Comparison of ENCODE assay signal across 8 mouse cellular contexts in genomic region chr2:131260544-131261307, GRCm38 (mm10). TPM values are rescaled to one million over a fixed set of nuclear protein-coding genes. Genes with fewer than 3 reads are reported as not detected.
DNase-seq lines count a peak whose midpoint lies in the region; ATAC-seq and TF ChIP-seq lines count a peak whose summit lies in the region.

No protein-coding gene starts in this region.

- 22% methylated on average over 9 of the region's 9 CpGs for WGBS in heart, embryonic 12.5 days
- whole genome bisulfite sequencing in forebrain, embryonic 12.5 days, result 70% methylated on average over 9 of the region's 9 CpGs
- 23% methylated on average over 9 of the region's 9 CpGs for WGBS in liver, embryonic 13.5 days (ENCODE audit: insufficient replicate concordance)

- intact Hi-C loops in heart, postnatal 14 days (cut with DNase I), result loop anchor here (5.0 to 10.0 kb wide), 2 partner anchors 252 to 296 kb away; no protein-coding TSS in a partner anchor

- DNase-seq in heart, postnatal 14 days, result no peak
- peak; percentile 69 for DNase-seq in MEL (ENCODE audit: low read depth, low spot score)
- peak; percentile 66 for DNase-seq in liver, embryonic 13.5 days
- DNase-seq in adrenal gland, postnatal 36 days, result no peak
- DNase-seq in adrenal gland, adult (ENCODE audit: inconsistent age in 2 of 2, low spot score in 1 of 2), result no peak
- DNase-seq in urinary bladder, postnatal 14 days (ENCODE audit: low spot score), result no peak

- no peak overlapping the region for H3K4me3 ChIP-seq in heart, embryonic 12.5 days
- peak overlapping the region; percentile 2 to 23; a peak in 1 of 4 replicates for H3K4me3 ChIP-seq in MEL (ENCODE audit: control insufficient read depth in 1 of 2, insufficient read depth in 1 of 2, low read depth in 2 of 2, low read length in 2 of 2)
- H3K4me3 ChIP-seq in forebrain, embryonic 12.5 days (replicated peaks), result no peak overlapping the region
- peak overlapping the region; percentile 84 for H3K4me3 ChIP-seq in liver, embryonic 13.5 days (replicated peaks)

- peak overlapping the region; percentile 91 for H3K27ac ChIP-seq in heart, embryonic 12.5 days (ENCODE audit: poor library complexity, severe bottlenecking)
- H3K27ac ChIP-seq in MEL (ENCODE audit: control insufficient read depth, low read depth, low read length), result peak overlapping the region; percentile 63
- peak overlapping the region; percentile 100; the same call in 1 of the 2 replicates for H3K27ac ChIP-seq in forebrain, embryonic 12.5 days
- H3K27ac ChIP-seq in liver, embryonic 13.5 days, result peak overlapping the region; percentile 97

- no peak for TF ChIP-seq CTCF in MEL (IDR thresholded peaks at IDR 0.05 in 2 of 3, conservative IDR thresholded peaks at IDR 0.05 in 1 of 3; ENCODE audit: control insufficient read depth in 1 of 3, insufficient read depth in 1 of 3, low read depth in 2 of 3, low read length in 3 of 3, poor library complexity in 1 of 3, severe bottlenecking in 1 of 3)

- peak overlapping the region; percentile 68 for H3K4me2 ChIP-seq in heart, embryonic 12.5 days
- H3K4me2 ChIP-seq in forebrain, embryonic 12.5 days, result peak overlapping the region; percentile 76; the same call in 1 of the 2 replicates
- H3K4me2 ChIP-seq in liver, embryonic 13.5 days, result peak overlapping the region; percentile 80

- no peaks in the 10 kb centered on the region for H3K9me3 ChIP-seq in heart, embryonic 12.5 days (replicated peaks)
- H3K9me3 ChIP-seq in MEL (replicated peaks; ENCODE audit: insufficient read depth, low read length), result no peaks in the 10 kb centered on the region
- H3K9me3 ChIP-seq in forebrain, embryonic 12.5 days, result no peaks in the 10 kb centered on the region
- H3K9me3 ChIP-seq in liver, embryonic 13.5 days (replicated peaks), result no peaks in the 10 kb centered on the region

- no peaks in the 10 kb centered on the region for H3K36me3 ChIP-seq in heart, embryonic 12.5 days
- peaks cover 0 to 35% of the 10 kb centered on the region in 2 experiments; a peak in 2 of 4 replicates for H3K36me3 ChIP-seq in MEL (ENCODE audit: control insufficient read depth in 1 of 2, insufficient read depth in 2 of 2, low read length in 2 of 2)
- H3K36me3 ChIP-seq in forebrain, embryonic 12.5 days (replicated peaks), result no peaks in the 10 kb centered on the region
- H3K36me3 ChIP-seq in liver, embryonic 13.5 days, result no peaks in the 10 kb centered on the region

- H3K4me1 ChIP-seq in heart, embryonic 12.5 days (replicated peaks), result peaks cover 34% of the 10 kb centered on the region
- H3K4me1 ChIP-seq in MEL (ENCODE audit: control insufficient read depth in 1 of 2, insufficient read depth in 2 of 2, low read length in 2 of 2), result peaks cover 12 to 40% of the 10 kb centered on the region in 2 experiments
- H3K4me1 ChIP-seq in forebrain, embryonic 12.5 days, result peaks cover 34% of the 10 kb centered on the region
- peaks cover 74% of the 10 kb centered on the region for H3K4me1 ChIP-seq in liver, embryonic 13.5 days (replicated peaks)

- H3K79me2 ChIP-seq in MEL (ENCODE audit: control insufficient read depth, insufficient read depth, low read length, poor library complexity), result peaks cover 26% of the 10 kb centered on the region

- peak; percentile 70 to 78; a peak in 3 of 4 replicates for TF ChIP-seq EP300 in MEL (IDR thresholded peaks at IDR 0.05; ENCODE audit: low read depth in 1 of 2, low read length in 2 of 2)

- 0 out of 4 replicates have a peak, but pooled peaks of 1 of the 2 experiments have one; percentile 20 for TF ChIP-seq POLR2A in MEL (IDR thresholded peaks at IDR 0.05; ENCODE audit: control insufficient read depth in 1 of 2, insufficient read depth in 1 of 2, low read depth in 1 of 2, low read length in 2 of 2, poor library complexity in 1 of 2)

- H3K27me3 ChIP-seq in heart, embryonic 12.5 days (replicated peaks), result no peaks in the 10 kb centered on the region
- H3K27me3 ChIP-seq in MEL (ENCODE audit: control insufficient read depth in 1 of 2, insufficient read depth in 2 of 2, low read length in 2 of 2), result no peaks in the 10 kb centered on the region
- no peaks in the 10 kb centered on the region for H3K27me3 ChIP-seq in forebrain, embryonic 12.5 days
- no peaks in the 10 kb centered on the region for H3K27me3 ChIP-seq in liver, embryonic 13.5 days

- peak overlapping the region; percentile 12; the same call in 1 of the 2 replicates for H3K9ac ChIP-seq in heart, embryonic 12.5 days
- H3K9ac ChIP-seq in MEL (ENCODE audit: control insufficient read depth, low read depth, low read length, poor library complexity, severe bottlenecking), result peak overlapping the region; percentile 90
- H3K9ac ChIP-seq in forebrain, embryonic 12.5 days, result 0 out of 2 replicates have a peak overlapping the region, but pooled peaks have one; percentile 2
- peak overlapping the region; percentile 69 for H3K9ac ChIP-seq in liver, embryonic 13.5 days

- ATAC-seq in heart, embryonic 12.5 days (ENCODE audit: insufficient number of reproducible peaks, low FRiP score), result no peak
- ATAC-seq in forebrain, embryonic 12.5 days (ENCODE audit: low FRiP score), result no peak
- ATAC-seq in liver, embryonic 13.5 days (ENCODE audit: low read depth), result peak; percentile 58

- no peak for TF ChIP-seq RAD21 in MEL (IDR thresholded peaks at IDR 0.05; ENCODE audit: low read depth, low read length)

TF ChIP-seq in MEL, 35 proteins besides CTCF, POLR2A, EP300 and RAD21 (continues in another document):
- TF ChIP-seq MYC (IDR thresholded peaks at IDR 0.05; ENCODE audit: low read depth, low read length), result 0 out of 2 replicates have a peak, but pooled peaks have one; percentile 56
- TF ChIP-seq GABPA (IDR thresholded peaks at IDR 0.05; ENCODE audit: low read depth, low read length), result no peak
- TF ChIP-seq ZC3H11A (IDR thresholded peaks at IDR 0.05; ENCODE audit: low read depth, low read length), result 0 out of 2 replicates have a peak, but pooled peaks have one; percentile 9
- TF ChIP-seq CHD2 (IDR thresholded peaks at IDR 0.05; ENCODE audit: low read length), result no peak
- no peak for TF ChIP-seq NRF1 (IDR thresholded peaks at IDR 0.05; ENCODE audit: insufficient read depth, low read depth, low read length, poor library complexity, severe bottlenecking)
- TF ChIP-seq CHD1 (IDR thresholded peaks at IDR 0.05; ENCODE audit: low read depth, low read length), result no peak
- 0 out of 2 replicates have a peak, but pooled peaks have one; percentile 24 for TF ChIP-seq ZKSCAN1 (IDR thresholded peaks at IDR 0.05; ENCODE audit: low read depth, low read length)
- TF ChIP-seq POLR2AphosphoS2 (IDR thresholded peaks at IDR 0.05; ENCODE audit: low read length), result no peak
- TF ChIP-seq MAX (IDR thresholded peaks at IDR 0.05; ENCODE audit: low read length), result peak; percentile 63
- TF ChIP-seq MEF2A (IDR thresholded peaks at IDR 0.05; ENCODE audit: extremely low read depth, insufficient replicate concordance, low read depth, low read length, poor library complexity, severe bottlenecking), result no peak
- peak; percentile 26; the same call in 1 of the 2 replicates for TF ChIP-seq NELFE (IDR thresholded peaks at IDR 0.05; ENCODE audit: low read depth, low read length)
- TF ChIP-seq JUND (IDR thresholded peaks at IDR 0.05; ENCODE audit: low read depth, low read length), result no peak
- 0 out of 2 replicates have a peak, but pooled peaks have one; percentile 49 for TF ChIP-seq TBP (IDR thresholded peaks at IDR 0.05; ENCODE audit: low read depth, low read length)
- no peak; the same call in 1 of the 2 replicates for TF ChIP-seq MAZ (IDR thresholded peaks at IDR 0.05; ENCODE audit: low read depth, low read length)
- TF ChIP-seq POLR2AphosphoS5 (IDR thresholded peaks at IDR 0.05; ENCODE audit: borderline replicate concordance, low read depth, low read length), result no peak
- peak; percentile 83 for TF ChIP-seq GATA1 (IDR thresholded peaks at IDR 0.05; ENCODE audit: low read depth, low read length)
- TF ChIP-seq E2F4 (IDR thresholded peaks at IDR 0.05; ENCODE audit: borderline replicate concordance, low read depth, low read length), result no peak
- TF ChIP-seq KAT2A (conservative IDR thresholded peaks at IDR 0.05; ENCODE audit: low read depth, low read length), result no peak
- peak; percentile 79 for TF ChIP-seq ETS1 (IDR thresholded peaks at IDR 0.05; ENCODE audit: low read depth, low read length)
- no peak for TF ChIP-seq ELF1 (IDR thresholded peaks at IDR 0.05; ENCODE audit: low read depth, low read length)

RNA-seq across cellular contexts. Expression of gene Pank2, which starts 1.6 kb away (rescaled TPM):
- 37.1 and 37.6 TPM in 2 replicates for polyA plus RNA-seq in heart, embryonic 12.5 days (2016; fragmentation: Nextera tagmentation; extraction: Ambion mirVana)
- 10 to 100 TPM; 27.2 to 28.2 TPM for total RNA-seq in heart, postnatal 14 days (2021)
- total RNA-seq in MEL (2012; rRNA removed), result 34.9 and 36.0 TPM in 2 replicates
- polyA plus RNA-seq in MEL (2012; ENCODE audit: insufficient read depth in 1 of 2, insufficient read length in 2 of 2, low read depth in 1 of 2, low replicate concordance in 2 of 2, missing spikeins in 1 of 2), result 100 to 1,000 TPM in 1 of 2 experiments, 10 to 100 TPM in 1; 71.8 to 275 TPM
- 58.5 and 70.4 TPM in 2 replicates for polyA plus RNA-seq in forebrain, embryonic 12.5 days (2016; fragmentation: Nextera tagmentation; extraction: Ambion mirVana)
- 21.9 and 27.8 TPM in 2 replicates for polyA plus RNA-seq in liver, embryonic 13.5 days (2015; fragmentation: Nextera tagmentation; extraction: Ambion mirVana)
- total RNA-seq in adrenal gland, postnatal 36 days (2021), result 10 to 100 TPM; 46.6 to 58.6 TPM

RNA-seq across cellular contexts. Expression of gene Mavs, which starts 26.9 kb away (rescaled TPM):
- 20.3 and 20.6 TPM in 2 replicates for polyA plus RNA-seq in heart, embryonic 12.5 days (2016; fragmentation: Nextera tagmentation; extraction: Ambion mirVana)
- 10 to 100 TPM; 52.1 to 54.8 TPM for total RNA-seq in heart, postnatal 14 days (2021)
- total RNA-seq in MEL (2012; rRNA removed), result 21.2 and 21.3 TPM in 2 replicates
- 10 to 100 TPM in 1 of 2 experiments, not detected in 1; 32.1 TPM for polyA plus RNA-seq in MEL (2012; ENCODE audit: insufficient read depth in 1 of 2, insufficient read length in 2 of 2, low read depth in 1 of 2, low replicate concordance in 2 of 2, missing spikeins in 1 of 2)
- polyA plus RNA-seq in forebrain, embryonic 12.5 days (2016; fragmentation: Nextera tagmentation; extraction: Ambion mirVana), result 11.3 and 13.2 TPM in 2 replicates
- polyA plus RNA-seq in liver, embryonic 13.5 days (2015; fragmentation: Nextera tagmentation; extraction: Ambion mirVana), result 27.1 and 31.1 TPM in 2 replicates
- 10 to 100 TPM; 32.8 to 43.2 TPM for total RNA-seq in adrenal gland, postnatal 36 days (2021)

RNA-seq across cellular contexts. Expression of gene Ap5s1, which starts 53.8 kb away (rescaled TPM):
- polyA plus RNA-seq in heart, embryonic 12.5 days (2016; fragmentation: Nextera tagmentation; extraction: Ambion mirVana), result 30.1 and 32.0 TPM in 2 replicates
- 10 to 100 TPM; 37.3 to 40.8 TPM for total RNA-seq in heart, postnatal 14 days (2021)
- 9.6 TPM in 2 replicates for total RNA-seq in MEL (2012; rRNA removed)
- polyA plus RNA-seq in MEL (2012; ENCODE audit: insufficient read depth in 1 of 2, insufficient read length in 2 of 2, low read depth in 1 of 2, low replicate concordance in 2 of 2, missing spikeins in 1 of 2), result 10 to 100 TPM in 1 of 2 experiments, not detected in 1; 12.7 TPM
- polyA plus RNA-seq in forebrain, embryonic 12.5 days (2016; fragmentation: Nextera tagmentation; extraction: Ambion mirVana), result 29.1 and 30.0 TPM in 2 replicates
- 18.1 and 19.7 TPM in 2 replicates for polyA plus RNA-seq in liver, embryonic 13.5 days (2015; fragmentation: Nextera tagmentation; extraction: Ambion mirVana)
- 10 to 100 TPM; 14.0 to 21.1 TPM for total RNA-seq in adrenal gland, postnatal 36 days (2021)

Comparison
In these comparisons a context has a peak if more than half of its experiments do, and no peak if none do; other contexts are left out.
1. H3K4me3 ChIP-seq: peak in MEL (2 of 2) and liver, embryonic 13.5 days (single experiment); none in heart, embryonic 12.5 days (single experiment) and forebrain, embryonic 12.5 days (single experiment).
2. H3K9ac ChIP-seq: peak in every context shown above with its lines; median percentile 90 in MEL; 69 in liver, embryonic 13.5 days; 12 in heart, embryonic 12.5 days; 2 in forebrain, embryonic 12.5 days.
3. DNase-seq: peak in MEL (single experiment) and liver, embryonic 13.5 days (single experiment); none in heart, postnatal 14 days (0 of 2), adrenal gland, postnatal 36 days (0 of 2), adrenal gland, adult (0 of 2) and urinary bladder, postnatal 14 days (single experiment).
4. Peak in every context shown above with its lines, with median percentiles within 50 percentile points of each other: H3K27ac ChIP-seq and H3K4me2 ChIP-seq.